Mouse (Mus musculus) macrophage (primary cell): ENCODE data around the gene Bicc1. TPM values are rescaled to one million over a fixed set of nuclear protein-coding genes. Genes with fewer than 3 reads are reported as not detected.

Experiments used
- H3K27ac ChIP-seq: fragments of 350-480 bp; formaldehyde crosslinking; 2 replicates; pipeline ENCODE4 v1.9.0; 2021
- H3K36me3 ChIP-seq: fragments of 350-480 bp; formaldehyde crosslinking; 2 replicates; pipeline ENCODE4 v1.9.0; 2021; ENCODE audit errors: inconsistent target
- H3K4me3 ChIP-seq: fragments of 350-480 bp; formaldehyde crosslinking; 2 replicates; pipeline ENCODE4 v1.9.0; 2021; ENCODE audit errors: inconsistent target
- H3K79me2 ChIP-seq: fragments of 350-480 bp; formaldehyde crosslinking; 2 replicates; pipeline ENCODE4 v1.9.0; 2021; ENCODE audit errors: inconsistent target
- WGBS: methylation state at CpG from one replicate; pipeline ENCODE4 v1.1.7; 2026; ENCODE audit warnings: inconsistent platforms; ENCODE audit not compliant: missing documents; 5-methylcytosine and 5-hydroxymethylcytosine counted together
- polyA plus RNA-seq: library from polyadenylated mRNA; stranded (reverse); fragments of 250-400 nt; gene quantifications from 3 replicates; pipeline ENCODE4 v1.2.4, GENCODE M21; 2018; ENCODE audit warnings: inconsistent platforms

Gene Bicc1
- polyA plus RNA-seq, 1 experiment from 2014 or later: not detected

DNA sequence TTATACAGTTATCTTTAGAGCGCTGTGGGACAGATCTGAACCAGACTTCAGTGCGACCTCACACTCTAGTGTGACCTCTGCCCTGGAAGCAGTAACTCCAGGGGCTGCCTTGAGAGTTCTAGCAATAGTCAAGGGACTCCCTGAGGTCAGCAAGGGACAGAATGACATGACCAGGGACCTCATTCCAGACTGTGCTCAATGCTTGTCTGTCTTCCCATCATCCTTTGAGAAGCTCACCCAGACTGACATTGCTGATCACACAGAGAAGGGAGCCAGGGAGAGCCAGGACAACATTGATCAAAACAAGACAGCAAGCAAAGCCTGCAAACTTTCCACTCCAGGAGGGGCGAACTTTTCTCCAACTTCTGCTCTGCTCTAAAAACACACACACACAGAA lies 38.7 kb downstream of the Bicc1 start:
- Histone ChIP-seq H3K27ac (no peak overlapping the region), H3K36me3 (no peaks in the 10 kb centered on the region), H3K79me2 (no peaks in the 10 kb centered on the region), H3K4me3 (no peak overlapping the region)
- 92% methylated on average over 3 of the region's 3 CpGs for WGBS

DNA sequence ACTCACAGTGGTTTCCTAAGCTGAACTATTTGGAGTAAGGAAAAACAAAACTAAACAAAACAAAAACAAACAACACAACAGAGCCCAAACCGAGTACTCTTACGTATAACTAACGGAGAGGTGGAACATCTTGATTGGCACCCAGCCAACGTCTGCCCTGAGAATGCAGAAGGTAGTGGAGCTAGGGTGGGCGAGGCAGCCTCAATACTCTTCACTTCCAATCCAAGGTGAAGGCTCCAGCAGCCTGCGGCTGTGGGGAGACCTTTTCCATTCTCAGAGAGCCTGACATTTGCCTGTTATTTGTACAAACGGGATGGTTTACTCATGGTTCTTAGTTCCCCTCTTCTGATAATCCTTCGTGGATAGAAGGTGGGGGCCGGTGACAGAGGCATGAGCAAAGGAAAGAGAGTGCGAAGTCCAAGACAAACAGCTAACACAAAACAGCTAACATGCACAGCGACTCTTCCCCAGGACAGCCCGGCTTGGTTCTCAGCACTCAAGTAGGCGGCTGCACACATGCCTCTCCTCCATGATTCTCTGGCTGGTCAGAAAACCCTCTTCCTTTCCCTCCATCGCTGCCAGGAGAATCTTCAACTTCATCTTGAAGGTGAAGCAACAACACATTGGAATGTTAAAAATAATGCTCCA lies 39.3 kb downstream of the Bicc1 start:
- WGBS: 87% methylated on average over 14 of the region's 14 CpGs
- H3K36me3 ChIP-seq: no peaks in the 10 kb centered on the region
- H3K27ac ChIP-seq: no peak overlapping the region
- no peak overlapping the region for H3K4me3 ChIP-seq
- no peaks in the 10 kb centered on the region for H3K79me2 ChIP-seq

DNA sequence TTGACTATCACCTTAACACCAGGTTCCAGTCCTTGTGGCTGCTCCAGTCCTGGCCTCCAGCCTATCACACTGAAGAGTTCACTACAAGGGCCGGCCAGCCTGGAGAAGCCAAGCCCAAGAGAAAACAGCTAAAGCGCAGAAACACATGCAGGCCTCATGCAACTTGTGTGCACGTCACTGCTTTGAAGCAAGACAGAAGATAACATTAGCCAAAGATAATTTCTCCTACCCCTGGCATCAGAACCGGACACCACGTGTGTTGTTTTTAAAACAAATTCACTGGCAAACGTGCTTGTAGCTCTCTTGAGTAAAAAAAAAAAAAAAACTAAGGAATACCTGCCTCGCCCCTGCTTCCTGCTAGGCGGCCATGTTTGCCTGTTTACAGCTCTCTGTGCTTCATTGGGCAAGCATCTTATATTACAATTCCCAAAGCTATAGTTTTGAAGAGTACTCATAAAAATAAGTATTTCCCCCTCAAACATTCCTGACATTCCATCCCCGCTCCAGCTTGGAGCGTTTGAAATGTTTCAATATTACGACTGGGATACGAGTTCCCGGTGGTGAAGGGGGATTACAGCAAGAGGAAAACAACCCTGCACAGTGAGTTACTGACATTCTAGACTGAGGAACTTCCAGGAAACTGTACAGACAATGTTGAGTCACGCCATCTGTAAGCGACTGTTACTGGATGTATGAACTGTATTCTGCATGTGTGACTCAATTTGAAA lies 40.2 kb downstream of the Bicc1 start:
- H3K27ac ChIP-seq: no peak overlapping the region
- 88% methylated on average over 14 of the region's 15 CpGs for whole genome bisulfite sequencing
- H3K4me3 ChIP-seq: no peak overlapping the region
- H3K79me2 ChIP-seq: no peaks in the 10 kb centered on the region
- H3K36me3 ChIP-seq: no peaks in the 10 kb centered on the region

DNA sequence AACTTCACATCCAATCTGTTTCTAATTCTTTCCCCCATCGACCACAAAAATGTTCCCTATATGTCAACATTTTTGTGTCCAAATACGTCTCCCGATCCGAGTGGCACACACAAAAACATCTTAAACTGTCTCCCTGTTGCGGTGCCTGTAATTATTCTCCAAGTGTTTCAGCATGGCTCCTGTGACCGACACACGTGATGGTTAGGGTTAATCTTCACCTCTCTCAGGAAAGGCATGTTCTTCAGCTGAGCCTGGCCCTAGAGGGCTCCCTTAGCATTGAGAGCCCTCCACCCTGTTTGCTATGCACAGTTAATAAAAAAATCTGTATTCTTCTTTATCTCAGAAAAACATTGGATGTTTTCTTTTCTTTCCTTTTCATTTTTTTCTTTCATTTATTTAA lies 41.7 kb downstream of the Bicc1 start:
- no peaks in the 10 kb centered on the region for H3K79me2 ChIP-seq
- no peaks in the 10 kb centered on the region for H3K36me3 ChIP-seq
- no peak overlapping the region for H3K27ac ChIP-seq
- no peak overlapping the region for H3K4me3 ChIP-seq
- WGBS: 94% methylated on average over 7 of the region's 7 CpGs

DNA sequence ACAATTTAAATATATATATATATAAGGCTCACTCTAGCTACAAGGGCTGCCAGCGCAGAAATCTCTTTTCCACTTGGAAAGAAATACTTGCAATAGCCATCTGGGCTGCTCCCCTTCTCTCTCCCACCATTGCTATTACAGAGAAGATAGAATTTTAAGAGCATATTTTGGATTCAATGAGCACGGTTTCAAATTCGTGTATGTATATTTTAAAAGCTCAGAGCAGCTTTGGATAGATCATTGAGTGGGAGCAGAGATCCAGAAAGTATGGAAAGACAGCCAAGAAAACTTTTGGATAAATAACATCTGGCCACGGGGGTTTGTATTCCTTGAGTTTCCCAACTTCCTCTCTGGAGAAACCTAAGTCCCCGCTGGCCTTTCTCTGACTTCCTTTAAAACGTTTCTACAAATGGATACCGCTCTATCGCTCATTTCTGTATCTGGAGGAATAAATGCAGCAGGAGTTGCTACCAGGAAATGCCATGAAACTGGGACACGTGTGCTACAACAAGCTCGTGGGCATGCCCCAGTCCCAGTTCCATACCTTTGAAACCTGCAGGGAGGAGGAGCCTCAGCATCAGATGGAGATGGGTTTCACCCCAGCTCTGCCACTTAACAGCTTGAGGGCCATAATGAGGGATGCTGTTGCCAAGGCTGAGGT lies 45.1 kb downstream of the Bicc1 start:
- no peak overlapping the region for H3K4me3 ChIP-seq
- no peaks in the 10 kb centered on the region for H3K79me2 ChIP-seq
- WGBS: 85% methylated on average over 10 of the region's 10 CpGs
- no peaks in the 10 kb centered on the region for H3K36me3 ChIP-seq
- H3K27ac ChIP-seq: no peak overlapping the region

DNA sequence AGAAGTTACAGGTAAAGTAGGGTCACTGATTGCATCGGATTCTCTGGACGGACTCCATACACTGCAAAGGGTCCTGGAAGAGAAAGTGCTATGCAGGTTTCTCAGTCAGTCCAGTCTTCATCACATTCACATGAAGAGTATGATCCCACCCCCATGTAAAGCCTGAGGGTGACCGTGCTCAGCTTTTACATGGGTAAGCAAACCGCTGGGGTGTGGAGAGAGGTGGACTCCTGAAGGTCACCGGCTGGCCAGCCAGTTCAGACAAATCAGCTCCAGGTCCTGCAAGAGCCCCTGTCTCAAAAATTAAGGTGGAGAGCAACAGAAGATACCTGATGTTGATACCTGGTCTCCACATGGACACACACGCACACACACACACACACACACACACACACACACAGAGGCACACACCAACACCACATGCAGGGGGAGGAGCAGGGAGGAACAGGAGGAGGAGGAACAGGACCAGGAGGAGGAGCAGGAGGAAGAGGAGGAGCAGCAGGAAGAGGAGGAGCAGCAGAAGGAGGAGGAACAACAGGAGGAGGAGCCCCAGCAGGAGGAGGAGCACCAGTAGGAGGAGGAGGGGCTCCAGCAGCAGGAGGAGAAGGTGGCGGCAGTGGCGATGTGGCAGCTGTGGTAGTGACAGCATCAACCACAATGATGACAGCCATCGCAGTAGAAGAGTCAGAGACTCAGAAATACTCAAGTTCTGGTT lies 52.9 kb downstream of the Bicc1 start:
- Histone ChIP-seq H3K27ac (no peak overlapping the region), H3K79me2 (no peaks in the 10 kb centered on the region), H3K4me3 (no peak overlapping the region), H3K36me3 (no peaks in the 10 kb centered on the region)
- WGBS: 94% methylated on average over 9 of the region's 9 CpGs

DNA sequence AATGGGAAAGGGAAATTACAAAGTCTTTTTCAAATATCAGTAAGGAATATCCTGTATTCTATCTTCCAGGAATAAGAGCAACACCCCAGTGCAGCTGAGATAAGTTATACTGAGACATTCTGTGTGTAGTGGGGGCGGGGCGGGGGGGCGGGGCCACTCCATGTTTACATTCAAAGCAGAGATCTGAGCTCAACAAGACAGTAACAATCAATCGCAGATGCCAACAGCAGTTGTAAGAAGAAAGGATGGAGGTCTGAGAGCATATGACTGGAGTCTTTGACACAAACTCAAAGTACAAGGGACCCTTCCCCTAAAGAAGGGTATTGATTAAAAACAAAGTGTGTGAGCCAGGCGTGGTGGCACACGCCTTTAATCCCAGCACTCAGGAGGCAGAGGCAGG lies 54.7 kb downstream of the Bicc1 start:
- 72% methylated on average over 5 of the region's 6 CpGs for WGBS
- Histone ChIP-seq H3K27ac (no peak overlapping the region), H3K36me3 (no peaks in the 10 kb centered on the region), H3K4me3 (no peak overlapping the region), H3K79me2 (no peaks in the 10 kb centered on the region)

DNA sequence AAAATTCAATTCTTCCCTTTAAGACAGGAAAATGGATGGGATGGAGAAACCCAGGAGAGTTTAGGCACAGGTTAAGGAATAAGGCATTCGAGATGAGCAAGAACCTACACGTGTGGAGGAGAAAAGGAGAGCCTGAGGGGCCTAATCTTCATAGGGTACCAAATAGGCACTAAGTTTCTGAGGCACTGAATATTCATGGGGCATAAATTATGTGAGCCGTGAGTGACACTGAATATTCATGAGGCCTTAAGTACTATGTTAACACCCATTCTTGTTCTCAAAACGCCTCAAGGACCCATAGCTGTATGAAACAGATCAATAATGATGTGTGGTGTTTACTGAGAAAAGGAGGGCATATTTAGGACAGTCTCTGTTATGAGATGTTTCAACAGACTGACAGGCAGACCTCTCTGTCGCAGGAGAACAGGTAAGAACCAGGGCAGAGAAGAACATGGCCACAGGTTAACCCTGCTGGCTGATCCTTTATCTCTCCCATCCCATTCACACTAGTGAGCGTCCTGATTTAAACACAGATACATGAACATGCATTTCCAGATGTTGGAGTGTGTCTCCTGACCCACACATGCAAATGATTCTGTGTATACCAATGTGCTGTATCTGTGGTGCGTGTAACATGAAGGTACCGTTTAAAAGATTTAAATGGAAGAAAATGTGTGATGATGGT lies 58.5 kb downstream of the Bicc1 start:
- Histone ChIP-seq H3K4me3 (no peak overlapping the region), H3K79me2 (no peaks in the 10 kb centered on the region), H3K36me3 (no peaks in the 10 kb centered on the region), H3K27ac (no peak overlapping the region)
- WGBS: 78% methylated on average over 8 of the region's 8 CpGs

DNA sequence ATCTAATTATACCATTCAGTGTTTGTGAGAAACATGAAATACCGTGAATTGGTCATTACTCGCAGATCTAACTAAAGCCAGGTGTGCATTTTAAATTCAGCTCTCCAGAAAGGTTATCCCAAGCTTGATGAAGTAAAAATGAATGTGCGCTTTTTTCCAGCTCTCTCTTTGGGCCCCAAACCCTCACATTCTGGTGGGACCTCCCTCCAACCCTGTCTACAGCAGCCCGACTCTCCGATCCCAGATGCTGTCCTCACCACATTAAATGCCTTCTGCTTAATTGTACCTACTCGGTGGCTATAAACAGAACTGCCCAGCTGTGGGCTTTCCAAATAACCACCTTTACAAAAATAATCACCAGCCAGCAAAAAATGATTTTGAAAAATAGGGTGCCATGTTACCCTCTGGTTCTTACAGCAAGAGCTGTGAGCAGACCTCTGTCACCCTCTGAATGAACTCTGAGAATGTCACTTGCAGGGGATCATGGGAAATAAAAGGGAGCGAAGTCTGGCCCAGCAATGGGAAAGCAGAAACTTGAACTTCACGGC lies 64.7 kb downstream of the Bicc1 start:
- 83% methylated on average over 8 of the region's 8 CpGs for WGBS
- Histone ChIP-seq H3K4me3 (no peak overlapping the region), H3K27ac (no peak overlapping the region), H3K36me3 (no peaks in the 10 kb centered on the region), H3K79me2 (no peaks in the 10 kb centered on the region)

DNA sequence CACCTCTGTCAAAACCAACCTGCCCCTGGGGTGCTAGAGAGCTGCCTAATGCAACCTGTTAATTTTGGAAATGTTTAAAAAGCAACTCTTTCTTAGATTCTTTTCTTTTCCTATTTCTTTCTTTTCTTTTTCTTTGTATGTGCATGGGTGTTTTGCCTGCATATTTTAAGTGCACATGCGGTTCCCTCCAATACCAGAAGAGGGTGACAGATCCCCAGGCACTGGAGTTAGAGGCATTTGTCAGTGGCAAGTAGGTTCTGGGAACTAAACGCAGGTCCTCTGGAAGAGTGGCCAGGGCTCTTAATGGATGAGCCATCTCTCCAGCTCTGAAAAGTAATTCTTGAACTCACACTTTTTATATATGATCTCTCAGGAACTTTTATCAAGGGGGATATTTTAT lies 66.2 kb downstream of the Bicc1 start:
- H3K79me2 ChIP-seq: no peaks in the 10 kb centered on the region
- H3K4me3 ChIP-seq: no peak overlapping the region
- no peaks in the 10 kb centered on the region for H3K36me3 ChIP-seq
- WGBS: 77% methylated on average over 2 of the region's 2 CpGs
- H3K27ac ChIP-seq: no peak overlapping the region

DNA sequence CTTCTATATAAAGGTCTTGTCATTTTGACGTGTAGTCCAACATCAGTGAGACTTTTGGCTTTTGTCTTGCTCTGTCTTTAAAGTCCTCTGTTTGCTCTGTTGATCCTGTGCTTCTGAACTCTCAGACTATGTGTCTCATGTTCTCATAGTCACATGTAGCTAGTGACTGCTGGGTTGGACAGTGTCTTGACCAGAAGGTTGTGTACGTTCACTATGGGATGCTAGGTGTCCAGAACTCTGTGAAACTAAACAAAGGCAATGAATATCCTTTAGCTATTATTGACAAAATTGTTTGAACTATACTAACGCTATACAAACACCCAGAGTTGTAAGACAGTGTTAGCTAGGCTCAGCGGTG lies 72.2 kb downstream of the Bicc1 start:
- Histone ChIP-seq H3K4me3 (no peak overlapping the region), H3K36me3 (no peaks in the 10 kb centered on the region), H3K27ac (no peak overlapping the region), H3K79me2 (no peaks in the 10 kb centered on the region)
- WGBS: 77% methylated on average over 4 of the region's 4 CpGs

DNA sequence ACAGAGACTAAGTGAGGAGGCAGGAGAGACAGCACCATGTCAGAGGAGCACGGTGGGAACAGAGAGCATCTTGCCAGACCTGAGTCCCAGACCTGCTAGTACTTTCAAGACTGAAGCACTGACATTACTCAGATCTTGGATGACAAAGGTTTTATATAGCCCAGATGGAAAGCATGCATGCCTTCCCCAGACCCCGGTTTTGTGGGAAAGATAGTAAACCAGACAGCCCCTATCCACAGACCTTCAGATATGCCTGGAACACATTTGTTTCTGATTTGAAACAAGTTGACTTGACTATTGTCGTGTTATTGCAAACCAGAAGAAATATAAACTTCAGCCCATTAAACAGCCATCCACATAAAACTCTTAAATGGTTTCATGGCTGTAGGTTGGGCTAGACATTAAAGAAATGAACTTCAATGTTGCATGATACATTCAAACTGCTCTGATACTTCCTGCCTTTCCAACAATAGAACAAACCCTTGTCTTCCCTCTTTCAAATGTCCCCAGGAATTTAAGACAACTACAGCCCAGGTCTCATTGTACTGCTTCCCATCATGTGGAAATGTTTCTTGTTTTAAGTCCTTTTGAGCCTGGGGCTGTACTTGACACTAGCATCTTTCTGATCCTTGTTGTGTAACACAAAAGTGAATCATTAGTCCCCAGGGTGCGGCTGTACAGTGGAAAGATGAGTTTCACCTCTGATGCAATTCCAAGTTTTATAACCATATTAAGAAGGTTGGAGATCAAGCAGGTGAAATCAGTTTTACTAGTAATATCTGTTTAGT lies 72.7 kb downstream of the Bicc1 start:
- no peak overlapping the region for H3K4me3 ChIP-seq
- no peaks in the 10 kb centered on the region for H3K79me2 ChIP-seq
- H3K27ac ChIP-seq: no peak overlapping the region
- 80% methylated on average over 4 of the region's 4 CpGs for WGBS
- no peaks in the 10 kb centered on the region for H3K36me3 ChIP-seq

DNA sequence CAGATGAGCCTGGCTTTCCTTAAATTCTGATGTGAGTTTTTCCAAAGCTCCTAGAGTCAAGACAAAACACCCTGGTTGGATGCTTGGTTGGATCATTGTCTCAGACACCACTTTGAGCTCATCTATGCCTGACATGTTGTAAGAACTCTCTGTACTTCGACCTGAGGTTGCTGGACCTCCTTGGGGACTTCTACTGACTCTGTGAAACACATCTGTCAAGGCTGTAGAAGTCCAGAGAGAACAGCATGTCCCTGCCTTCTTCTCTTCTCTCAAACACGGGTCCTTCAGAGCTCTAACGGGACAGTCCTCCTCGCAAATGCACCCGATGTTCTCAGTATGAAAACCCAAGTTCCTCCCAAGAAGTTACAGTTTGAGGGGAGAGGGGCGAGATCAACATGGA lies 76.5 kb downstream of the Bicc1 start:
- H3K79me2 ChIP-seq: no peaks in the 10 kb centered on the region
- H3K4me3 ChIP-seq: no peak overlapping the region
- H3K36me3 ChIP-seq: no peaks in the 10 kb centered on the region
- WGBS: 83% methylated on average over 6 of the region's 6 CpGs
- no peak overlapping the region for H3K27ac ChIP-seq

DNA sequence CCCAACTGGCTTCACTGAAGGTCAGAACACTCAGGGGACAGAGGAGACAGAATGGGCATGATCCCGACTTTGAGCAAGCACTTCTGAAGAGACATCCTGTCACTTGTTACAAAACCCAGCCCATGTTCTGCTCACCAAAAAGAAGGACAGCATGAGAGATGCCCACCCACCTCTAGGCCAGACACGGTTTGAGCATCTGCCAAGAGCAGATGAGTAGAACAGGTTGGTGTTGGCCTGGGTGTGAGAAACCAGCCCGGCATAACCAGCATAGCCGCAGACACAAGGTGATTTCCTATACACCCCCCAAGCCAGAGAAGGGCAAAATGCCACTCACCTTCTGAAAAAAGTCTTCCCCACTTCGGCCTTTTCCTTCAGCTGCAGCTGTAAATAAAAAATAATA lies 80.6 kb downstream of the Bicc1 start:
- H3K4me3 ChIP-seq: no peak overlapping the region
- no peak overlapping the region for H3K27ac ChIP-seq

More for the DNA sequence above, 80.6 kb downstream of the Bicc1 start:
- Histone ChIP-seq H3K79me2 (no peaks in the 10 kb centered on the region), H3K36me3 (no peaks in the 10 kb centered on the region)
- 85% methylated on average over 5 of the region's 5 CpGs for WGBS
